Mouse (Mus musculus): ENCODE measurements around the gene Gm12666.
"Not testable (repeated sequence)": the region's sequence is repeated elsewhere in the genome, so short reads cannot be mapped to it uniquely, and the experiment has no call there.

The Gm12666 gene

DNA sequence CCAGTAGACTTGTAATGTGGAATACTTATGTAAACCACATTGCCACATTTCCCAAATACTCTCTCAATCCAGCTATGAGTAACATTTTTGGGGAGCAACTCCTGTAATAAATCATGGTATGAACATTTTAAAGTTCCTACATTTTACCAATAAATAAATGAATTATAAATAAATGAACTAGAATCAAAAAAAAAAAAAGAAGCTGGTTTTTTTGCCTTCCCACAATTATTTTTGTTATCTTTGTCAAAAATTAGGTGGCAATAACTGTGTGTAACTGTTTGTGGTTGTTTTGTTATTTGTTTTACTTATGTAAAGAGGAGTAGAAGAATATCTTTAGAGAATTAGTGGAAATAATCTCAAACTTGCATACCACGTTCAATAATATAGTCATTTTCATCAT lies at the start of gene Gm12666:
Gene Gm12666 (minus strand): TSS at position 101 of the 400 bp plus-strand sequence.
- DNase-seq: not testable (repeated sequence)

DNA sequence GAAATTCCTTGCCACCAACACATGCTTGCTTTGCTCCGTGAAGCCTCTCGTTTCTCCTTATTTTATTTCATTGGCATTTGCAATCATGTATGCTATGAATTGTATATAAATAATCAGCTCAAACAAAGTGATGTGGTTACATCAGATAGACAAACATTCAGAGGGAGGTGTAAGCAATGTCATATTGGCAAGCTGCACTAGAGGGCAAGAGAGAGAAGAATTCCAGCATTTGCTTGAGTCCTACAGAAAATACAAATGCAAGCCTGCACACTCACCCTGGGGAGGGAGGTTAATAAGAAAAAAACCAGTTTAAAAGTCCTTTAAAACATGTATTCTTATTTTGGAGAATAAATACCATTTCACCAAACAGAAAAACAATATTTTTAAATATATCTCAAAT lies 34.8 kb upstream of the Gm12666 start:
- DNase-seq: peak; percentile 7

- DNase-seq: no peak
Observed at GRCm38 (mm10) chr4:92216286-92216685, 24.7 kb upstream of the Gm12666 start.

GRCm38 (mm10) chr4:92152646-92153045 lies 38.9 kb downstream of the Gm12666 start:
- no peak for DNase-seq

- no peak for DNase-seq
Observed at GRCm38 (mm10) chr4:92147134-92147533, 44.4 kb downstream of the Gm12666 start, which contains the start of gene Izumo3. Gene Izumo3, minus strand, starts transcription at chr4:92147234.
